Mouse (Mus musculus) CH12.LX (cell line): ENCODE data around the gene Dpf1.

Experiments
- CTCF ChIP-seq, 2 experiments: IDR thresholded peaks in 1 of 2; conservative IDR thresholded peaks in 1 of 2; 2 replicates each; pipeline ENCODE4 v1.5.1; 2011 to 2012; ENCODE audit warnings: low read depth in 2 of 2, low read length in 2 of 2, improper control_type of control experiment in 1 of 2, inconsistent platforms in 1 of 2, mild to moderate bottlenecking in 1 of 2, moderate library complexity in 1 of 2
- ETS1 ChIP-seq: conservative IDR thresholded peaks from 2 replicates; pipeline ENCODE4 v1.6.1; 2012; ENCODE audit warnings: low read depth, mild to moderate bottlenecking, inconsistent platforms, low read length, improper control_type of control experiment, moderate library complexity
- IRF4 ChIP-seq: IDR thresholded peaks from 2 replicates; pipeline ENCODE4 v1.6.1; 2014; ENCODE audit warnings: low read depth, mild to moderate bottlenecking, inconsistent platforms, low read length, improper control_type of control experiment
- KAT2A ChIP-seq: IDR thresholded peaks from 2 replicates; pipeline ENCODE4 v1.6.1; 2012; ENCODE audit warnings: low read length, improper control_type of control experiment, inconsistent platforms; ENCODE audit not compliant: insufficient replicate concordance
- NELFE ChIP-seq: IDR thresholded peaks from 2 replicates; pipeline ENCODE4 v1.6.1; 2011; ENCODE audit warnings: low read depth, low read length, improper control_type of control experiment
- POLR2A ChIP-seq: IDR thresholded peaks from 2 replicates; pipeline ENCODE4 v1.6.1; 2011; ENCODE audit warnings: low read depth, mild to moderate bottlenecking, improper control_type of control experiment, low read length
- POLR2AphosphoS2 ChIP-seq: IDR thresholded peaks from 2 replicates; pipeline ENCODE4 v1.6.1; 2011; ENCODE audit warnings: low read depth, low read length, improper control_type of control experiment
- USF1 ChIP-seq: IDR thresholded peaks from 2 replicates; pipeline ENCODE4 v1.6.1; 2014; ENCODE audit warnings: low read depth, mild to moderate bottlenecking, inconsistent platforms, low read length, improper control_type of control experiment
- USF2 ChIP-seq: conservative IDR thresholded peaks from 2 replicates; pipeline ENCODE4 v1.6.1; 2011; ENCODE audit warnings: low read depth, low read length, improper control_type of control experiment
- ZC3H11A ChIP-seq: IDR thresholded peaks from 2 replicates; pipeline ENCODE4 v1.6.1; 2012; ENCODE audit warnings: low read depth, mild to moderate bottlenecking, inconsistent platforms, low read length, improper control_type of control experiment
- ZKSCAN1 ChIP-seq: IDR thresholded peaks from 2 replicates; pipeline ENCODE4 v1.6.1; 2012; ENCODE audit warnings: low read depth, inconsistent platforms, low read length, improper control_type of control experiment, borderline replicate concordance
- ZMIZ1 ChIP-seq: IDR thresholded peaks from 2 replicates; pipeline ENCODE4 v1.6.1; 2012; ENCODE audit warnings: low read depth, mild to moderate bottlenecking, inconsistent platforms, low read length, improper control_type of control experiment

- TF ChIP-seq USF1 (no peak), POLR2A (no peak), CTCF (conservative IDR thresholded peaks at IDR 0.05 in 1 of 2, IDR thresholded peaks at IDR 0.05 in 1 of 2; ENCODE audit: low read depth in 2 of 2, low read length in 2 of 2) (no peak), NELFE (no peak), POLR2AphosphoS2 (no peak), ETS1 (no peak), ZMIZ1 (no peak), IRF4 (no peak), KAT2A (no peak), USF2 (no peak), ZKSCAN1 (no peak), ZC3H11A (no peak)
These were observed 47.9 kb upstream of the Dpf1 start for GRCm38 (mm10) chr7:29255875-29256274.
